Mouse (Mus musculus) midbrain, postnatal 0 days (tissue): ENCODE results near the gene Surf4. TPM values are rescaled to one million over a fixed set of nuclear protein-coding genes. Genes with fewer than 3 reads are reported as not detected.

ENCODE experiments used
- ATAC-seq: fragments of 200-750 bp; cut with Nextera tagmentation; 2 replicates; pipeline ENCODE4 v1.8.0; 2017; ENCODE audit warnings: moderate number of reproducible peaks, mild to moderate bottlenecking, moderate TSS enrichment, moderate library complexity; ENCODE audit not compliant: low FRiP score
- DNase-seq: peaks from one replicate; pipeline ENCODE4 v3.0.0-alpha.2; 2015; ENCODE audit warnings: low spot score
- H3K27ac ChIP-seq: fragments of 300-500 bp; sonication (generic); 2 replicates; pipeline ENCODE4 v1.5.1; 2014; ENCODE audit warnings: low read depth, mild to moderate bottlenecking, low read length, mixed read lengths
- H3K27me3 ChIP-seq: fragments of 300-500 bp; sonication (generic); 2 replicates; pipeline ENCODE4 v1.6.1; 2014; ENCODE audit warnings: low read length, control low read depth, mixed read lengths; ENCODE audit not compliant: insufficient read depth
- H3K36me3 ChIP-seq: fragments of 300-500 bp; sonication (generic); 2 replicates; pipeline ENCODE4 v1.6.1; 2014; ENCODE audit warnings: low read length, control low read depth, mixed read lengths; ENCODE audit not compliant: insufficient read depth
- H3K4me1 ChIP-seq: fragments of 300-500 bp; sonication (generic); 2 replicates; pipeline ENCODE4 v1.6.1; 2014; ENCODE audit warnings: mild to moderate bottlenecking, control low read depth, antibody characterized with exemption, low read length, mixed read lengths; ENCODE audit not compliant: insufficient read depth
- H3K4me2 ChIP-seq: fragments of 300-500 bp; sonication (generic); 2 replicates; pipeline ENCODE4 v1.6.1; 2014; ENCODE audit warnings: low read depth, mild to moderate bottlenecking, low read length, mixed read lengths; ENCODE audit not compliant: poor library complexity, severe bottlenecking
- H3K4me3 ChIP-seq: fragments of 300-500 bp; sonication (generic); 2 replicates; pipeline ENCODE4 v1.5.1; 2014; ENCODE audit warnings: low read depth, mild to moderate bottlenecking, low read length, moderate library complexity
- H3K9ac ChIP-seq: fragments of 300-500 bp; sonication (generic); replicated peaks from 2 replicates; pipeline ENCODE4 v1.6.1; 2014; ENCODE audit warnings: mild to moderate bottlenecking, low read length, moderate library complexity, mixed read lengths; ENCODE audit not compliant: poor library complexity, severe bottlenecking
- H3K9me3 ChIP-seq: fragments of 300-500 bp; sonication (generic); 2 replicates; pipeline ENCODE4 v1.6.1; 2016; ENCODE audit warnings: low read length, control low read depth
- CTCF ChIP-seq: IDR thresholded peaks from 2 replicates; pipeline ENCODE4 v1.5.1; 2016; ENCODE audit warnings: antibody characterized with exemption, mild to moderate bottlenecking
- WGBS: fragments of 180-500 bp; shearing (Covaris S2); extraction: QIAGEN DNeasy Blood & Tissue Kit; methylation state at CpG from one replicate; pipeline ENCODE4 v1.1.7; 2014; 5-methylcytosine and 5-hydroxymethylcytosine counted together
- polyA plus RNA-seq: library from polyadenylated mRNA; unstranded; fragments of >200 nt; fragmentation: Nextera tagmentation; extraction: Ambion mirVana; gene quantifications from 2 replicates; pipeline ENCODE4 v1.2.1, GENCODE M21; 2015
- total RNA-seq: library from RNA; depleted of rRNA; stranded (reverse); fragments of >200 nt; gene quantifications from 2 replicates; pipeline ENCODE4 v1.2.3, GENCODE M21; 2014

Surf4 gene
- total and polyA plus RNA-seq, 2 experiments from 2014 or later = 102 to 120 TPM

DNA sequence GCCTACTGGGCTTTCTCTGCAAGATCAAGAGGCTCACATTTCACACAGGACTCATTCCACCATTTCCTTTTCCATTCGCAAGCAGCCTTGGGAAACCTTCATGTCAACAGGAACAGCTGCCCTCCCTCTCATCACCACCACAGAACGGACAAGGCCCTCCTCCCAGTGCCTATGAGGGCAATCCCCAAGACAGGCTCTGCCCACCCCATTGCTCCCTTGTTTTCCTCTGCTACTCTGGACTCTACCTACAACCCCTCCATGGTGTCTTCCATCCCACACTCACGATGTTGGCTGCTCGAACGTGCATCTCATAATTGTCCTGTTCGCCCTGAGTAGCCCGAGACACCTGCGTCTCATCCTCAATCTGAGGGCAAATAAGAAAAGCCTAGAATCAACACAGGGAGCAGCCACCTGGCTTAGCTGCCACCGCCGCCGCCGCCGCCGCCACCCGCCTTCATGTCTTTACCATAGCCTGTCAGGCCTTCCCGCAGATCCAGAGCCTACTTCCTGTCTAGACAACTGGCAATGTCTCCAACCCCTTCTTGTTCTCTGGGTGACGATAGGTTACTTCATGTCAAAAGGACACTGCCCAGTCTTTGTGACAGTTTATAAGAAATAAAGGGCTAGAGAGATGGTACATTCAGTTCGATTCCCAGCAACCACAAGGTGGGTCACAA is 24.9 kb downstream of the Surf4 start:
- peaks cover 14% of the 10 kb centered on the region; the same call in 1 of the 2 replicates for H3K4me1 ChIP-seq
- H3K4me2 ChIP-seq = peak overlapping the region; percentile 82
- no peak for TF ChIP-seq CTCF
- H3K4me3 ChIP-seq = peak overlapping the region; percentile 83
- no peak for ATAC-seq
- peak overlapping the region; percentile 42 for H3K9ac ChIP-seq
- no peaks in the 10 kb centered on the region for H3K27me3 ChIP-seq
- no peak for DNase-seq
- no peaks in the 10 kb centered on the region for H3K9me3 ChIP-seq
- 90% methylated on average over 18 of the region's 18 CpGs for WGBS
- no peak overlapping the region for H3K27ac ChIP-seq
- H3K36me3 ChIP-seq = peaks cover 40% of the 10 kb centered on the region

DNA sequence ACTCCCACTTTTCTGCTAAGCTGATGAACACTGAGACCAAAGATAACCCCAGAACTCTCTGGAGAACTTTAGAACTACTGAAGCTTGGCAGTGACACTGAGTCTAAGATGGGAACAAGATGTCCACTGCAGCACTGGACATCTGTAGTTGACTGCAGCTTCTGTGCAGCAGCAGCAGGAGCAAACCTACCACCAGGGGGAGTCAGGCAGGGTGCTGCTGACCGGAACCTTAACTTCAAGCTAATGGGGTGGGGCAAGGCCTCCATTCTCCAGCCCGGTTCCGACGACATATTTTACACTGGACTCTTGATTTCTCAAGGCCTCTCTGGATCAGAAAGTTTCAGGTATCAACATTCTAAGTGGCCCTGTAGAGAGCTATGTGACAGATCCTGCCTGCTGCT is 26.6 kb downstream of the Surf4 start:
- H3K4me1 ChIP-seq = peaks cover 17% of the 10 kb centered on the region
- H3K9ac ChIP-seq = no peak overlapping the region
- H3K27me3 ChIP-seq = no peaks in the 10 kb centered on the region
- H3K4me3 ChIP-seq = no peak overlapping the region
- no peaks in the 10 kb centered on the region for H3K9me3 ChIP-seq
- no peak overlapping the region for H3K4me2 ChIP-seq
- no peak overlapping the region for H3K27ac ChIP-seq
- WGBS = 63% methylated on average over 4 of the region's 4 CpGs
- ATAC-seq (no peak), DNase-seq (peak; percentile 52)
- H3K36me3 ChIP-seq = peaks cover 25% of the 10 kb centered on the region
- TF ChIP-seq CTCF = peak; percentile 75

DNA sequence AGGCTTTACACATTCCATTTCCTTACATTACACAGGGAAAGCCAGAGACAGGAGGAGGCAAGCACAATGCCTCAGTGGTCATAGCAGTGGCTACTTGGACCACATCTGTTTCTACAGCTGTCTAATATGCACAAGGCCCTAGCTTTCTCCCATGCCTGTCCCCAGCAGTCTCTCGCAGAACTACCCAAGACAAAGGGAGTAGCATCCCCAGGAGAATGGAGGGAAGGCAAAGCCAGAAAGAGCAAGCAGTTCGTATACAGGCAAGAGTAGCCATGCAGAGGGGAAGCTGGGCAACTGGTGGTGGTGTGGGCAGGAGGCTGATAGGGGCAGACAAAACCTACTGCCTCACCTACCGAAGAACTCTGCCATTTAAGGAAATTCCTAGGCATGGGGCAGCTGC is 27.3 kb downstream of the Surf4 start:
- no peak for ATAC-seq
- Histone ChIP-seq H3K36me3 (peaks cover 25% of the 10 kb centered on the region), H3K27ac (no peak overlapping the region), H3K4me3 (no peak overlapping the region), H3K4me1 (peaks cover 16% of the 10 kb centered on the region), H3K9me3 (no peaks in the 10 kb centered on the region), H3K9ac (no peak overlapping the region), H3K27me3 (no peaks in the 10 kb centered on the region), H3K4me2 (no peak overlapping the region)
- TF ChIP-seq CTCF = no peak
- no peak for DNase-seq
- 87% methylated on average over 3 of the region's 3 CpGs for WGBS

DNA sequence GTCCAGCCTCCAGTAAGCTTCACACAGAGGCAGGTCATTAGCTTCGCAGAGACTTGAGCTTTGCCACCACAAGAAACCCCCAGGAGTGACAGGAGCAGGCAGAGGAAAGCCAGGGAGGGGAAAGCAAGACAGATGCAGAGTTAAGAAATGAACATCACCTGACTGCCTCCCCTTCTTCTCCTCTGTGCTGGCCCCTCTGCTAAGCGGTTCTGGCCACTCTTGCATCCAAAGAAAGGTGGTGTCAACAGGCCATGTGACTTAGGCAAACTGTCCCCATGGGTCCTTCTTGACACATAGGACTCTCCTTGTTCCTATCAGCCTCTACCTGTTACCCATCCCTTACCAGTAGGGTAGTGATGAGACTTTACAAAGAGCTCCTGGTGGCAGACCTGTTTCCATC is 27.8 kb downstream of the Surf4 start:
- no peak for TF ChIP-seq CTCF
- H3K27ac ChIP-seq = no peak overlapping the region
- WGBS = 92% methylated on average over 2 of the region's 2 CpGs
- no peak overlapping the region for H3K9ac ChIP-seq
- H3K36me3 ChIP-seq = peaks cover 25% of the 10 kb centered on the region
- ATAC-seq (no peak), DNase-seq (no peak)
- H3K4me2 ChIP-seq = no peak overlapping the region
- H3K9me3 ChIP-seq = no peaks in the 10 kb centered on the region
- no peak overlapping the region for H3K4me3 ChIP-seq
- H3K4me1 ChIP-seq = peaks cover 15% of the 10 kb centered on the region
- no peaks in the 10 kb centered on the region for H3K27me3 ChIP-seq

GRCm38 (mm10) chr2:26903311-26903710 is 30.4 kb downstream of the Surf4 start:
- peaks cover 39% of the 10 kb centered on the region for H3K36me3 ChIP-seq
- ATAC-seq = no peak
- H3K4me1 ChIP-seq = peaks cover 9% of the 10 kb centered on the region; the same call in 1 of the 2 replicates
- H3K9me3 ChIP-seq = no peaks in the 10 kb centered on the region
- no peak for TF ChIP-seq CTCF
- 10% methylated on average over 7 of the region's 7 CpGs for WGBS
- DNase-seq = no peak
- peak overlapping the region; percentile 71 for H3K4me2 ChIP-seq
- H3K27ac ChIP-seq = peak overlapping the region; percentile 83
- peak overlapping the region; percentile 71 for H3K9ac ChIP-seq
- no peaks in the 10 kb centered on the region for H3K27me3 ChIP-seq
- peak overlapping the region; percentile 80 for H3K4me3 ChIP-seq

- ATAC-seq (peak; percentile 91), DNase-seq (peak; percentile 98)
- WGBS = under 1% methylated on average over 41 of the region's 41 CpGs
- peaks cover 9% of the 10 kb centered on the region; the same call in 1 of the 2 replicates for H3K4me1 ChIP-seq
- H3K4me2 ChIP-seq = peak within 1 kb of the TSS; percentile 71
- peak within 1 kb of the TSS; percentile 80 for H3K4me3 ChIP-seq
- peaks cover 41% of the 10 kb centered on the region for H3K36me3 ChIP-seq
- no peak for TF ChIP-seq CTCF
- H3K27me3 ChIP-seq = no peaks in the 10 kb centered on the region
- H3K27ac ChIP-seq = peak within 1 kb of the TSS; percentile 83
- peak within 1 kb of the TSS; percentile 71 for H3K9ac ChIP-seq
- no peaks in the 10 kb centered on the region for H3K9me3 ChIP-seq
Observed at GRCm38 (mm10) chr2:26902467-26903220, 31.1 kb downstream of the Surf4 start, which contains the start of gene Surf6. Gene Surf6, minus strand, starts transcription at chr2:26902879.
